Mouse (Mus musculus) heart, postnatal 4 days (tissue): Measurements from ENCODE around the gene Mrgprg. TPM values are rescaled to one million over a fixed set of nuclear protein-coding genes. Genes with fewer than 3 reads are reported as not detected.
A peak's percentile ranks its signal among the peaks of the same experiment; 100 is the strongest.

Experiments used
- DNase-seq: peaks from one replicate; pipeline ENCODE4 v3.0.0; 2021
- total RNA-seq, 2 experiments: library from RNA; stranded (reverse); gene quantifications; 2 replicates each; pipeline ENCODE4 v1.2.3; 2021

Mrgprg gene
- total RNA-seq = not detected

DNA sequence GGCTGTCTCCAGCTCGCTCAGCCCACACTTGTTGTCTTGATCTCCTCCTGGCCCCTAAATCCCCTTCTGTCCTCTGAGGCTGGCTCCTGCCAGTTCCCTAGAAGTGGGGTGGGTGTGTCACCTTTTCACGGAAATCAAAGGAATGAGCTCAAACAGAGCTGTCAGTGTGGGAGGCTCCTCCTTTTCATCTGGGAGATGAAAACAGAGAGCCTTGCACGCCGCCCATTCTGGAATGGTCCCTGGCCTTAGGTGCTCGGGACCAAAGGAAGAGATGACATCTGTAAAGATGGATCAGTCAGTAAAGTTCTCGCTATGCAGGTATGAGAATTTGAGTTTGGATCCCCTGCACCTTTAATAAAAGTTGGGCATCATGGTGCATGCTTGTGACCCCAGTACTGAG lies at the start of gene Mrgprg:
Gene Mrgprg, minus strand, starts transcription at position 101 of the 400 bp plus-strand sequence.
- DNase-seq = no peak

DNA sequence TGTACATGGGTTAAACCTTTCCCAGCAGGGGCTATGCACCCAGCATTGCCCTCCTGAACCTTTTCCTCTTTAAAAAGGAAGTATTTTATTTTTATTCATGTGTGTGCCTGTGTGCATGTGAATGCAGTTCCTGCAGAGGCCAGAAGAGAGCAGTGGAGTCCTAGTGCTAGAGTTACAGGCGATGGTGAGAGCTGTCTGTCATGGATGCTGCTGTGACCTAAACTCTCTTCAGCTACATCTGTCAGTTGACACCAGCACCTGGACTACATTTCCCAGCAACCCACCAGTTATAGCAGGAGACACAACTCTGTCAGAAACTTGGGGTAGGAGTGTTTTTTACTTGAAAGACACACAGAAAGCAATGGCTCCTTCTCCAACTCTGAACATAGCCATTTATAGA lies 42.1 kb upstream of the Mrgprg start:
- no peak for DNase-seq

DNA sequence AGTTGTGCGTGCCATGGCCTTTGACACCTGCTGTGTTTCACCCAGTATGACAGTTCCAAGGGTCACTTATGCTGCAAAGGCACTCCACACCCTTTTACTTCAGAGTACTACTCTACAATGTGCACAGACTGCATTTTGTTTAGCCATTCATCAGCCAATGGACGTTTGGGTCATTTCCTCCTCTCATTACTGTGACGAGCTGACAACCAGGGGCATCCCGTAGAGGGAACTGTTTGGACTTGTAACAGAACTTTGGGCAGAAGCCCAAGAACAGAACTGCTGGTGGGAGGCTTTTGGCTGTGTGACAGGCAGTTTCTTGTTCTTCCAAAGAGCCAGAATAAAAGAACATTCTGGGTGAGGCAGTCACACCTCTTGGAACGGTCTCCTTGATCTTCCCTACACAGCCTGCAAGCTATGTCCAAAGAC lies 38.4 kb upstream of the Mrgprg start:
- DNase-seq = no peak

DNA sequence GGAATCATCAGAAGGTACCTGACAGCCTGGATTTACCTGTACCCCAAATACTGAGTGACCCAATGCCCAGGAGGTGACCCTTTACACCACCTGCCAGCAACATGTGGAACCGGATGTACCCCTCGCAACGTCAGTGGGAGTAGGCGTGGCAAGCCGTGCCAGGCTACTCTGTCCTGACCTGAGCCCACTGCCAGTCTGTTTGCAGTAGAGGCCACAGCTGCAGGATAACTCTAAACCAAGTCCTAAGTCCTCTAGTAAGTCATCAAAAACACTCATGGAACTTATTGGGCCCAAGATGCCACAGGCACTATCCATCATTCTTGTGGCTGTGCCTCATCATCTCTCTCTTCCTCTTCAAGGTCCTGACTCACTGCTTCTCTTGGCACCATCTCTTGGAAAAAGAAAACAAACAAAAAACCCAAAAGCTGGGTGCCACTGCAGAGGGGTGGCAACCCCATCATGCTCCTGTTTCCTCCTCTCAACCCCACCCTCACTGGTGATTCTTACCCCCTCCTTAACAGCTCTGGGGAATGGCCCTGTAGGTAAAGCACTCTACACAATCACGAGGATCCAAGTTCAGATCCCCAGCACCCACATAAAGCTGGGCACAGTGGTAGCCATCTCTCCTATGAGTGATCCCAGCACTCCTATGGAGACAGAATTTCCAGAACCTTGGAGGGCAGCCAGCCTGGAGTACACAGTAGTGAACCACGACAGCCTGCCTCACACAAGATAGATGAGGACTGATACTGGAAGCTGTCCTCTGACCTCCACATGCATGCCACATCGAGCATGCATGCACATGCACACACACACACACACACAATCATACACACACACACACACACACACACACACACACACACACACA lies 34.6 kb upstream of the Mrgprg start:
- no peak for DNase-seq

DNA sequence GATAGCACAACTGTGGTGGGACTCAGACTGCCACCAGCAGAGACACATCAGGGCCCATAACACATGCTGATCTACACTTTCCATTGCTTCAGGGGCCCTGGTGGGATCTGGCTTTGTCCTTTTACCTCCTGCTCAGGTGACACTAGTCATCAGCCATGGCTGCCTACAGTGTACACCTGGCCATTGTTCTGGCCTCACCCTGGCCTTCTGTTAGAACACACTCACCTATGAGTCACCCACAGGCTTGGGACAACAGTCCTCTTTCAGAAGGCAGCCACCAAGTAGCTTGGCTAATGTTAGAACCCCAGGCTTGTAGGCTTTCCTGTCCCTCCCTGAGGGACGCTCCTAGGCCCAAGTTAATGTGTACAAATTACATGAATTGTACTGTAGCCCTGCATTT lies 34.0 kb upstream of the Mrgprg start:
- DNase-seq = no peak

DNA sequence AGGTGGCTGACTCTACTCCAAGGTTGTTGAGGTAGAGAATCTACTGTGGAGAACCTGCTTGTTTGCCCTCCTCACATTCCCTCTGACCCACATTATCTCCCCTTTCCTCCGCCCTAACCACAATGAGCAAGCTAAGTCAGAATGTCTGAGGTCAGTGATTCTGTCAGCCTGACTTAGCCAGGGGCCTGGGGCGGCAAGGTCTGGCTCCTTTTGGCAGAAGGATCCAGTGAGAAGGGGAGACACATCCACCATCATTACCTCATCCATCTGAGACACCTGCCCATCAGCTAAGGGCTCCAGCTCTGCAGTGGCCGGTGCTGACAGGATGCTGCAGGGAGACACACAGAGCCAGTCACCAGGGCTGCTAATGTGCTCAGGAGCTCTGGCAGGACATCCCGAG lies 32.0 kb upstream of the Mrgprg start:
- no peak for DNase-seq

DNA sequence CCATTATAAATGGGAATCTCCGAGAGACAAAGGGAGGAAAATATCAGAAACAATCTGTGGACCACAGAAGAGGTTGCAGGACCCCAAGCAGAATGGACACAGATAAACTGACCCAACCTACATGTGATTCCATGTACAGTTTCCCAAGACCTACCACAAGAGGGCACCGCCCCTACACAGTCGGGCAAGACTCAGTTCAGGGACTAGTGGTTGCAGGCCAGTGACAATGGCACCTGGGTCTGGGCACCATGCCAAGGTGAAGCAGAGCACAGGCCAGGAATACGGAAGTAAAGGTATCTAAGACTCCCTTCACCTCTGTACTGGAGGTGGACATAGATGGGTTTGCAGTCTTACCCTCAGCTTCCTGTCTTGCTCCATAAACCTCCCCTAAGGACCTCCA lies 26.3 kb upstream of the Mrgprg start:
- peak; percentile 39 for DNase-seq

DNA sequence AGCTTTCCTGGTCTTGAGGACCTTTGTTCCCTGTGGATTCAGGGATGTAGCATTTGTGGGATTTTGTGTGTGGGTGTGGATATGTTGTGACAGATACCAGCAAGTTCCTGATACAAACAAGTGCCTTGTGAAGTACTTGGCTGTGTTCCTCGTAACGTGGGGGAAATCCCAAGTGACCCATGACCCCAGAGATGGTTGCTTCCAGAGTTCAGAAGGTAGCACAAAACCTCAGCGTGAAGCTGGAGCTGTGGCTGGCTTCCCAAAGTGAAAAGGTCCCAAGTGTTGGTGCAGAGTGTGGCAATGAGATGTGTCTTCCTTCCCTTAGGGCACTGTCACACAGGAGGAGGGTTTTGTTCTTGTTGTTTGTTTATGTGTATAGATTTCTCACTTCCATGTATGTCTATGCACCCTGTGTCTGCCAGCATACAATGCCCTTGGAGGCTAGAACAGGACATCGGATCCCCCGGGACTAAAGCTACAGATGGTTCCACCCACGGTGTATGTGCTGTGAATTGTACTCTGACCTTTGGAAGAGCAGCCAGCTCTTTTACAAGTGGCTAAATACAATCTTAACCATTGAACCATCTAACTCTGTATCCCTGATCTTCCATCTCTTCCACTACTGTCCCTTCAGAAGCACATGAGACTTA lies 25.7 kb upstream of the Mrgprg start:
- DNase-seq = no peak

DNA sequence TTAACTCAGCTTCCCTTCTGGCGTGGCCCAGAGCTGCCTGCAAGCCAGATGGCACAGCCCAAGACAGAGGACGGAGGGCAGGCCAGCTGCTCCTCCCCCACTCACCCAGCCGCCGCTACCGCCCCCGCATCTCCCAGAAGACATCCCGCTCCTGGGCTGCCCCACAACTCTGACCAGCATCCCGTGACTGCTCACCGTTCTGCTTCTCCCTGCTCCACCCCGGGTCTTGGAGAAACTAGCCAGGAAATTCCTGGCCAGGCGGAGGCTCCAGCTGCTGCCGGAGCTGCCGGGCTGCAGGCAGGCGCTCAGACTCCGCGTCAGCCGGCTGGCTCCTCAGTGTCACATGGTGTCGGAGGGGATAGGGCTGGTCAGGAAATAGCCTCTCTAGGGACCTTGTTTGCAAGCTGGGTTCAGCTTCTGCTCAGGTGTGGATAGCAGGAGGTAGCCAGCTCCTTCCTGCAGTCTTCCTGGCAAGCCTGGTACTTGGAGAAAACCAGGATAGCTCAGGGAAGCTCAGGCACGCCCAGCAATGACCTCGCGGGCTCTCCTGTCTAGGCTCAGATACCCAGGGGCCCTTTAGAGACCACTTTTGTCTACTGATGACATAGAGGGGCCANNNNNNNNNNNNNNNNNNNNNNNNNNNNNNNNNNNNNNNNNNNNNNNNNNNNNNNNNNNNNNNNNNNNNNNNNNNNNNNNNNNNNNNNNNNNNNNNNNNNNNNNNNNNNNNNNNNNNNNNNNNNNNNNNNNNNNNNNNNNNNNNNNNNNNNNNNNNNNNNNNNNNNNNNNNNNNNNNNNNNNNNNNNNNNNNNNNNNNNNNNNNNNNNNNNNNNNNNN lies 17.4 kb upstream of the Mrgprg start, which contains the start of gene Mrgpre:
Gene Mrgpre, minus strand, starts transcription at position 505 of the 834 bp plus-strand sequence.
- peak; percentile 88 for DNase-seq

DNA sequence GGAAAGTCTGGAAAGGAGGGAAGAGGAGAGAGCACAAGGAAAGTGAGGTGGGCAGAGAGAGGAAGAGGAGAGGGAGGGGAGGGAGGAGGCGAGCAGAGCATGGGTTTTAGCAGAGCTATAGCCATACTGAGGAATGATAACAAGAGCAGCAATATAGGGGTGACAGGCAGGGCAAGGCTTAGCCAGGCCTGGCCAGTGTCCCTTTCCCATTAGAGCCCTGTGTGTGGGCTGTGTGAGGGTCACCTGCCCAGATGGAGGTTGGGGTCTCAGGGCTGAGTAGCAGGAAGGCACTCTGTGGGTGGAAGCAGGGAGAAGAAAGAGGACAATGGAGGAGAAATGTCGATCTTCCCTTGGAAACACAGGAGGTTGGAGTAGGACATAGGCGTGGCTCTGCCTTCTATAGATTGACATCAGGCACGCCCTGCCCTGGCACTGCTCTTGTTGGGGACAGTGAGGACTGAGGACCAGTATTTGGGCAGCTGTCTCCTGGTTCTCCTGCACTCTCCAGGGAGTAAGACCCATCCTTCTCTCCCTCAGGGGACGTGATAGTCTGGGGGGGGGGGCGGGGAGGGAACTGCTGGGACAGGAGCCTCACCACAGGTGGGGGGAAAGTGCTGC lies 16.7 kb upstream of the Mrgprg start:
- peak; percentile 24 for DNase-seq

DNA sequence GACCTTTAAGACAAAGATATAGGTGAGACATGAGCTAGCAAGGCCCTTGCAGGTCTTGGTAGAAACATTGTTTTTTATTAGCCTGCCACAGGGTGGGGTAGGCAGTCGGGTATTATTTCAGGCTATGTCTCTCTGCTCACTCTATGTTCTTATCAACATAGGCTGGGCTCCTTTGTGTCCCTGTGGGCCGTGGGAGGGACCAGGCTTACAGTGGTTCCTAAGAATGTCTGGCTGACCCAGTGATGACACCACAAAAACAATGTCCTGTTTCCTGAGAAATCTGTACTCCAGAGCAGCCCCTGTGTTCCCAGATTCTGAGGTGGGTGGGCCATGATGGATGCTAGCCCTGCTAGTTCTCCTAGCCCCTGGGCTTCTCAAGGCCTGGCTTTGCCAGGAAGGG lies 10.6 kb upstream of the Mrgprg start:
- peak; percentile 41 for DNase-seq

DNA sequence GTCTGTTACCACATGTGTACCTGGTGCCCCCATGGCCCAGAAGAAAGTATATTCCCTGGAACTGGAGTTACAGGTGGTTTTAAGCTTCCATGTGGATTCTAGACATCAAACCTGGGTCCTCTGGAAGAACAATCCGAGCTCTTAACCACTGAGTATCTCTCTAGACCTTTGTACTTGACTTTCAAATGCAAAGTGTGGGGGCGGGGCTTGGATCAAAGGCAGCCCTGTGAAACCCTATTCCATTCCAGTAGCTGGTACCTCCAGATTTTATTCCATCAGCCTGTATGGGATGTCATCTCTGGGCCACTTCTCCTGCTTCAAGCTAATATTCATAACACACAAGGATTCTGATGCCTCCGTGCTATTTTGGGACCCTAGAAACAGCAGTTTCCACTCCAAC lies 9.3 kb upstream of the Mrgprg start:
- no peak for DNase-seq

DNA sequence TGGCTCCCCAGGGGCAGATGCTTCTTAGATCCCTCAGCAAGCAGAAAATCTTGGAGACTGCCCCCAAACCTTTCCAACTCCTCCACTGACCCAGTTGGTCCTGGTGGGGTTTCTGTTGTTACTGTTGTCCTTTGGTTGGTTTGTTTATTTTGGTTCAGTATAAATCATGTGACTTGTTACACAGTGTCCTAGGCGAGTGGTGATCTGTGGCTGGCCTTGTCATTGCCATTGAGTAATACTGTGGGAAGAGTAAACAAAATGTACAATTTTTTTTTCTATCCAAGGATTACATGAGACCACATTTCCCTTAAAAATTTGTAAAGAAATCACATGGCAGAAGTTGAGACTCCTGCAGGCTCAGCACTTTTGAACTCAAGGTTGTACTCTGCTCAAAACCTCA lies 2.7 kb upstream of the Mrgprg start:
- no peak for DNase-seq

DNA sequence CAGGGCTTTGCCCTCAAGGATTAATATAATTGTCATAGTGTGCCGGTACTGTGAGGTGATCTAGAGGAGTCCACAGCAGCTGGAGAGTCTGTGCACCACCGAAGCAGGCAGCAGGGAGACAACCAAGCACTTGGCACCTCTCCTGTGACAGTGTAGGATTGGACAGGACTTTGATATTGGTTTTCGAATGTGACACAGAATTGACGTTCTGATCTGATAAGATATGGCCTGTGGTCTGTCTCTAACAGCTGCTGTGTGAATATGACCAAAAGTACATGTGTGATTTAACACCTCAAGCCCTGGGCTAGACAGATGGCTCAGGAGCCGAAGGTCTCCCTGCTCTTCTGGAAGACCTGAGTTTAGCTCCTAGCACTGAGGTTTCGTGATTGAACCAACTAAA lies 1.5 kb upstream of the Mrgprg start:
- no peak for DNase-seq

DNA sequence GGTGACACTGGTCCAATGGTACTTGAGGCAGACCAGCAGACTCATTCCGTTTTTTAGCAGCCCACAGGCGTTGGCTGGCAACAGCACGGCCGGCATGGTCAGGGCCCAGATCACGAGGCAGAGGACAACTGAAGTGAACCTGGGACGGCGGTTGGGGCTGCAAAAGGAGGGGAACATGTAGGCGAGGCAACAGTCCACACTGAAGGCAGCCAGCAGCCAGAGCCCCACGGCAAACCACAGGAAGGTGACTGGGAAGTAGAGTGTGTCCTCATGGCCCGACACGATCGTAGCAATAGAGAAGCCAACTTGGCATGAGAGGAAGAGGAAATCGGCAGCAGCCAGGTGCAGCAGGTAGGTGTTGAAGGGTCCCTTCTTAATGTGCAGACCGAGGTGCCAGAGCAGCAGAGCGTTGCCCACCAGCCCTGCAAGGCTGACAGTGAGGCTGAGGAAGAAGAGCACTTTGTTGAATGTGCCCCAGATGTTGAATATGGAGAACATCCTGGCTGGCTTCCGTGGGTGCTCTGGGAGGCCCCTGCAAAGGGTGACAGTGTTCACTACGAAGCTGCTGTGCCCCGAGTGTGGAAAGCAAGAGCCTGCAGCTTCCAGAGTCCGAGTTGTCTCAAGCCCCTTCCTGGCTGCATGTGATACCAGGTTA lies 1.8 kb downstream of the Mrgprg start:
- DNase-seq = no peak

DNA sequence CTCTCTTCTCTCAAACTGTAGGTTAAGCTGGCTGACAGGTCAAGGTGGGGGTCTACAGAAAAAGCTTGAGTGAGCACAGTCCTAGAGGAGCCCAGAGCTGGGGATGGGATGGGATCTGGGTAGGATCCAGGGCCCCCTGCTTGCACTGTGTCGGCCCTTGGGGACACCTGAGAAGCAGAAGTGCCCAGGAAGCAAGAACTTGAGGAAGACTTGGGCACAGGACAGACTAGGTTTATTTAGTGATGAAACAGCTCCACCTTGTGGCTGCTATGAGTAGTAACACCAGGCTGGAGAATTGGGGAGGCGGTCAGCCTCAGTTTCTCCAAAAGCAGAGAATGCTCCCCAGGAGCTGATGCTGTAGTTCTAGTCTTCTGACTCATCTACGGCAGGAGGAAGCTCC lies 3.0 kb downstream of the Mrgprg start:
- DNase-seq = no peak

DNA sequence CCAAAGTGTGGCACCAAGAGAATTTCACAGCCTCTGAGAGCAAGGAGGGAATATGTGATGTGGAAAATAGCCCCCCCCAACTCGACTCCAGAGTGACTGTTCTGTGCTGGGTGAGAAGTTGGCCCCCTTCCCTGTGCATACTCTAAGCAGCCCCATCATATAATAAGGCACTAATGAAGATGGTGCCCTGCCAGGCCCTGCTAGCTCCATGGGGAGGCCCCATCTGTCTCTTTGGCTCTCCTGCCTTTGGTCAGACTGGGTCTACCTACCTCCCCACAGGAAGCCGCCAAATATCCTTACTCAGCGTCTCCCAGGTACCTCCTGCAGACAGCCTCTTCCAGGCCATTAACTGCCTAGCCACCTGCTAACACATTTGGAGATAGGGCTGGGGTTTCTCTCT lies 7.8 kb downstream of the Mrgprg start:
- no peak for DNase-seq

DNA sequence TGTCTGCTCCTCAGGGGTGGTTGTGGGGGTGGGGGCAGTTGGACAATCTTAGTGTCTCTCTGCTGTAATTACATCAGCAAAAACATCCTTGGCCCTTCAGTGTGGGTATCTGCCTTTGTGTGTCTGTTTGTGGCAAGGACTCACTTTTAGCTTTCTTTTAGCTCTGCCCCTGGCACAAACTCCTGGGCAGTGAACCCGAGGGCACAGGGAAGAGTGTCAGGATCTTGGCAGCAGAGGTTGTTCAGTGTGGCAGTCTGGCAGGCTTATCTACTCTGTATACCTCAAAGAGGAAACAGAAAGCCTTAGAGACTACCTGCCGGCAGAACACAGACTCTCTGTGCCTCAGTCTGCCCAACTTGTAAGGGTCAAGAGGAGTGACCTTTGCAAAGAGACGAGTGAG lies 9.1 kb downstream of the Mrgprg start:
- DNase-seq = no peak

DNA sequence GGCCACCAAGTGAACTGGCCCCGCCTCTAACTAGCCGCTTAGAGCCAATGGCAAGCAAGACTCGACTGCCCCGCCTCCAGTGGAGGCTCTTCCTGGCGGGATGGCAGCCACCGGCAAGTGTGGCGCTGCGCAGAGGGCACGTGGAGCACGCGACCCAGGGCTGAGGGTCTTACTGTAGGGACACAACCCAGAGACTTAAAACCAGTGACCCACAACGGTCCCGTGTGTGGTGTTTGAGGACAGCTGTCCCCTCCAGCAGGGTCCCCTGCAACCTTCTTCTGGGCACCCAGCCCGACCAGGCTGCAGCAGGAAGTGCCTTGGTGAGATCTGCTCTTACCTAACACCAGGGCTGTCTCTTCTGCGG lies 9.8 kb downstream of the Mrgprg start:
- peak; percentile 73 for DNase-seq

DNA sequence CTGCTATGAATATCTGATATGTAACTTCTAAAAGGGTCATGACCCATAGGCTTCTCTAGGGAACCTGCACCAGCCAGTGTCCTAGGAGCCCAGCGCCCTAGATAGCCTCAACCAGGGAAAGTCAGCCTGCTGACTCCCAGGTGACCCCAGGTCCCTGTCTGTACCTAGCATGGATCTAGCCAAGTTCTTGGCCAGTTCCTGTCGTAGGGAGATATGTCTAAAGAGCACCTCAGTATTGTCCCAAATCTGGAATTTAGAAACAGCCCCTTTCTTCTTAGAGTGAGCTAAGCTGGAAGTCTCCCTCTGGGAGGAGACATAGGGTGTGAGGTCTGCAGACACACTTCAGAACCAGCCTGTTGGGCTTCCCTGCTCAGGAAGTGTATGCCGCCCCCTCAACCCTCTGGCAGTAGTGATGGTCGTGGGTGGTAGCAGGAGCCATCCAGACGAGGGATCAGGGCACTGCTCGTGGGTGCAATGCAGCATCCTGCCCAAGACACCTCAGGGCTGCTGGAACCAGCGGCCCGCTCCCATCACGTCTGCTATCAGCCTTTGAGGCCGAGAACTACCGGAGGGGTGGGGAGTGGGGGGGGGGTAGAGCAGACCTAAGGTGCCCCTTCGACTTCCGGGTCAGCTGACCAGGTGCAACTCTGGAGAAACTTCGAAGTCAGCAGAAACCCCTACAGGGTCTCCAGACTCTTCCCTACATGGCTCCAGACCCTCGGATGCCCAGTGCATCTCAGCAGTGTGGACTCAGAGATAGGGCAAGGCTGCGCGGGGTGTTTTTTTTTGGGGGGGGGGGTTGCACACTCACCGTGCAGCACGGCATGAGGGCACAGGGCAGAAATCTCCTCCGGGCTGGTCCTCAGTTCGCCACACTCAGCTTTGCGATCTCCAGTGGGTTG lies 10.4 kb downstream of the Mrgprg start, which contains the start of gene Osbpl5:
Gene Osbpl5, minus strand, starts transcription at position 861 of the 902 bp plus-strand sequence.
- DNase-seq = no peak
